Mouse (Mus musculus) ovary, adult 18-20 months (tissue): Measurements from ENCODE around the gene Slc7a5.

ENCODE experiments used
- DNase-seq: peaks from one replicate; pipeline ENCODE4 v3.0.0; 2022; ENCODE audit warnings: low spot score, mixed read lengths

The Slc7a5 gene

DNA sequence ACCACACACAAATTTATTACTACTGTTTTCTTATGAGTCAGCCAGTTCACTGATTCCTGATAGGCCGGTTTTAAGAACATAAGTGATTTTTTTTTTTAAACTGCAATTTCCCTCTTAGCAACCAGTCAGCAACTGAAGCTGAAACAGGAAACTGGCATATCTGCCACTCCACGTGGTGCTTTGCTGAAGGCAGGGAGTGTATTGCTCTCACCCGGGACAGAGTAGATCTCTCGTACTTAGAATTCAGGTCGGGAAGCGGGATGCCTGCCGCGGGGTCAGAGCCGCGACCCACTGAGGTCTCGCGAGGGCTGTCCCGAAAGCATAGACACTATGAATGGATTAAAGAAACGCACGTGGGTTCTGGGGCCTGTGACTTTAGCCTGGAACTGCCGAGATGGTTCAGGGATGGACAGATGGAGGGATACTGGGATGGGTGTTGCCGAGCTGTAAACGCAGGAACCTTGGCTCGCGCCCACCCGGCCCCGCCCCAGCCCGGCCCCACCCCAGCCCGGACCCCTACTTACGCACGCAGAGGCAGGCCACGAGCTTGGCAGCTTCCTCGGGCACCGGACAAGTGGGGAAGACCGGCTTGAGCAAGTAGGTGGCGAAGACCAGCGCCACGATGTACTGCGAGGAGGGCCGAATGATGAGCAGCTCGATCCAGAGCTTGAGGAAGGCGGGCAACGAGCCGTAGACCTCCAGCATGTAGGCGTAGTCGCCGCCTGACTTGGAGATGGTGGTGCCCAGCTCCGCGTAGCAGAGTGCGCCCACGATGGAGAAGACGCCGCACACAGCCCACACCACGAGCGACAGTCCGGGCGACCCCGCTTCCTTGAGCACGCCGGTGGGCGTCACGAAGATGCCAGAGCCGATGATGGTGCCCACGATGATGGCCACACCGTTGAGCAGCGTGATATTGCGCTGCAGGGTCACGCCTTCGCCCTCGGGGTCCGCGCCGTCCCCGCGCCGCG lies 667 bp downstream of the Slc7a5 start:
- DNase-seq: no peak

DNA sequence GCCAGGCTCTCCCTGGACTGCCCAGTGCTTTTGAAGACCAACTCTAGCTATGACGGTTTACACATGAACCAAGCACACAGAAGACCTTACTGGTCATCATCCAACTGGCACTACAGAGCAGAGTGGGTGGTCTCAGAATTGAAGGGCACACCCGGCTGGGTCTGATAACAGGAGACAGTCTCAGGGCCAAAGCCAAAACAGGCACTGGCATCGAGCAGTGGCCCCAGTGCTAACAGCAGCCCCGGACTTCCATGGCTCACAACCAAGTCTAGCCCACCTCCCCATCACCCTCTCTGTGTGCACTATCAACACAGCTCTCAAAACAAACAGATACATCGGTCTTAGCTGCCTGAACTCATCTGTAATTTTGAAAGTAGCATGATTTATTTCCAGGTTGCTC lies 1.6 kb downstream of the Slc7a5 start:
- no peak for DNase-seq

DNA sequence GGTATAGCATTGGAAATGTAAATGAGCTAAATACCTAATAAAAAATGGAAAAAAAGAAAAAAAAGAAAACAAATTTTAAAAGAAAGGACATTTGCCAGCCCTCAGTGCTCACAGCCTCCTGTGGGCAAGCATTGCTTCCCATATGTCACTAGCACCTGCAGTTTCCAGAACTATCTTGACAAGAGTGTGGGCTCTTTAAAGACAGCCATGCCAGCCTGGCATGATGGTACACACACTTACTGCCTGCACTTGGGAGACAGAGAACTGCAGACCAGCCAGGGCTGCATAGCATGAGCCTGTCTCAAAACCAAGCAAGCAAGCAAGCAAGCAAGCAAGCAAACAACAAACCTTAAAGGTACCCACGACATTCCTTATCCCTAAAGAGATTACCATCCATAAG lies 2.1 kb downstream of the Slc7a5 start:
- DNase-seq: no peak

DNA sequence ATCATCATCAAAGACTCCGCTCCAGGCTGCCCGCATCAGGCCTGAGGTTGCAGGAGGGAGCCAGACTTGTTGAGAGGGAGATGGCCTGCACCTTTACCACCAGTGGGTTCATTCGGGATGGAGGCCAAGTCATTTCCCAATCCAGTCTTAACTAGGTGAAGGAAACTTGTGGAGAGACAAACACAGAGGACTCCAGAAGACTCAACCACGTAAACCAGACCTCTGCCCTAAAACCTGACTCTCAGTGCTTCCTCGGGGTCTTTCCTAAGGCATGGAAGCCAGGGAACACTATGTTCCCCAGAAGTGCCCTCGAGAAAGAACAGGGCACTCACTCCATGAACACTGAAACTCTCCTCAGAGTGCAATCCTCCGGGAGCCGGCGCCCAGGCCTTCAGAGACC lies 2.5 kb downstream of the Slc7a5 start:
- DNase-seq: no peak

DNA sequence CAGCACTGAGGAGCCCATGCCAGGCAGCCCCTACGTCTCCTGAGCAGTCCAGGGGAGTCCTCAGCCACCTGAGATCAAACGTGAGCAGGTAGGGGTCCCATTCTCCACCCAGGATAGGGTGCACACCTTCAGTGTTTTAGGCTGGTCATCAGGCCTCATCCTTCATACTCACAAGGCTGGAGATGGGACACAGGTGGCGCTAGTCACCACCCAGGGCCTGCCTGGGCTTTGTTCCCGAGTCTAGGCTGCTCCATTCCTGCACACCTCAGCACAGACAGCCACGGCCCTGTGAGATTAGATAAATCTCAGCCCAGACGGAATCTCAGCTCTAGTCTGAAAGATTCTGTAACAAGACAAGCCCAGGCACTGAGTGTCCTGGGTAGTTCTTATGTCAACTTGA lies 3.5 kb downstream of the Slc7a5 start:
- DNase-seq: no peak

DNA sequence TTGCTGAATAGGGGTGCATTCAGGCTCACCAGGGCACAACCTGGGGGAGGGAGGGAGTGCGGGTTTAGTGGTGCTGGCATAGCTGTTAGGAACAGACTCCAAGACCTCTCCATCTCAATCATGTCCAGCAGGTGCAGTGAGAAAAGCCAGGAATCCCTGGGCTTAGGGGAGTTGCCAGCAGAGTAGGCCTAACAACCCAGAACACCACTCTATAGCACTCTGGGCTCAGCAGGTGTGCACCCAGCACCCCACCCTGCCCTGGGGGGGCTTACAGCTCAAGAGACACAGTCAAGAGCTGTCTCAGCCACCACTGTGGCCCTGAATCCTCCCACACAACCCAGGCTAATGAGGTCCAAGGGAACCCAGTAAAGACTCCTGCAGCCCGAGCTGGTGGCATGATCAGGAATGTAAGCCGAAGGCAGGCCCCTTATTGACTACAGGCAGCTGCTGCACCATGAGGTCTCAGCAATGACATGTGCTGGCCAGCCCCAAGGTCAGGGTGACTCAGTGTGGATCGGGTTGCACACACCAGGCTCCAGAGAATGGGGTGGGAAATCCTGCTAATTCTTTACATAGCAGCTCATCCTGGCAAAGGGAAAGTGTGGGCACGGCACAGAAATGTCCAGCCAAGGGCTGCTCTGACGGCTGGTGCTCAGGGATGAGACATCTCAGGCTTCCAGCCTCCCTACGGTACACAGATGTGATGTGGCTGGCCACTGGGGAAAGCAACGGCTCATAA lies 5.8 kb downstream of the Slc7a5 start:
- peak; percentile 68 for DNase-seq

DNA sequence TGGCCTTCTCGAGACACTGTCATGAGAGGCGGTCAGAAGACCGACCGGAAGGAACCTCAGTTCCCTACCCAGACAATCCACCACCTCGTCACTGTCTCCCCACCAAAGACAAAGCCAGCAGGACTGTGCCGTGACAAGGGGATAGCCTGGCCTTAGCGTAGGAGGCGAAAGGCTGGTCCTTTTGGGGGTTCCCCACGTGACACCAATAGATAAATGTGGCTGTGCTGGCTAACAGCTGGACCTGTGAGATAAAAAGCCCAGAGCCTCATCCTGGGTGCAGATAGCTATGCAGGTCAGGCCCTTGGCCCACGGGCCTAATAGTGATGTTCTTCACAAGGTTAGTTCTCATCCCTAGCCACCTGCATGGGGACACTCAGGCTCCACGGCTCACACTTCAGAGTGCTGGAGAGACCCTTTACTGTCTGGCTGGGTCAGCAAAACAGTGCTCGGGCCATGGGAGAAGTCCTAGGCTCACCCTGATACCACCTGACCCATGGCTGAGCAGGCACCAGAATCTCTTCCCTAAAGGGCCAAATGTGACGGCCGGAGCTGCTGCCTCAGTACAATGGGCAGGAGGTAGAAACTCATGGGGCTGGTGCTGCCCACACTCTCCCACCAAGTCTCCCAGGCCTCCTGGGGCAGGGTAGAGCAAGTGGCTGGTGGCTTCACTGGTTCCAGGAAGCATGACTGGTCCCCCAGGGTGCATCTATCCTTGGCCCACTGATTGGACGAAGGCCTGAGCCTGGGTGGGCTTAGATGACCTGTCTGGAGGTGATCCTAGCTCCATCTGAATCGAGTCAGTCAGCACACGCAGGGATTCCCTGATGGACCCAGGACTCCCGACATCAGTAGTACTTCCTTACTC lies 8.1 kb downstream of the Slc7a5 start:
- no peak for DNase-seq

DNA sequence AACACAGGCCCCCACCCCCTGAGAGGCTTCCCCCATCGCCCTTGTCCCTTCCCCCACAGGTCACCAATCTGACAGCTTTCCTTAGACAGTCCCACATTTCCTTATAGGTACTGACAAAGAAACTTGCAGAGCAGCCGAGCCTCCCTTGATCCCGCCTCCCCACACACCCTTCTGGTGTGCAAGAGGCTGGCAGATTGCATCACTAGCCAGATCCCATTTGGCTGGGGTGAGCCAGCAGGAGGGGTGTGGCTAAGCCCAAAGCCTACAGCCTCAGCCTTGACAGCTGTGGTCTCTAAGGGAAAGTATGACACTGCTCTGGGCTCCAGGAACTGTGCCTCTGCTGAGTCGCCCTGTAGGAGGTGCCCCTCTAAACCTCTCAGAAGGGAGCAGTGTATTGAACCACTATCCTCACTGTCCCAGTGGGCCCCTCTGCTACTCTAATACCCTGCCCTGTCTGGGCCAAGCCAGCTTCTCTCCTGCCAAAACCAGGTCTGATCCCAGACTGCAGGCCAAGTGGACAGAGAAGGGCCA lies 9.0 kb downstream of the Slc7a5 start:
- DNase-seq: peak; percentile 83

DNA sequence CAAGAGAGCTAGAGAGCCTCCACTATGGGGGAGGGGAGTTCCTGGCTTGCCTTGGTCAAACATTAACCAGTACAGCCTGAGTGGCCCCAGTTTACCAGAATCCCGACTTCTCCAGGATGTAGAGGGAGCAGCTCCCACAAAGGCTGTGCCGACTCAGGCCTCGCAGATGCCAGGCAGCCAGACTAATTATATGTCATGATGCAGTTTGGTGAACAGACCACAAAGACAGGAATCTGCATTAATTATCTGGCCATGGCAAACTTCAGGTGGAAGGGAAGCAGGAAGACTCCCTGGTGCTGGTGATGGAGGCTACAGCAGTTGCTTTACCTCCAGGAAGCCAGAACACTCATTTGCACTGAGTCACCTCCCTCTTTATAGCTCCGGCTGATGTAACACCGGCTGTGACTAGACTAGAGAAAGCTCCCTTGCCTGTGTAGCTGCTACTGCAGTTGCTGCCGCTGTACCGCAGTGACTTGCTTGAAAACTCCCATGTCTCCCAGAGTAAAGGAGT lies 9.6 kb downstream of the Slc7a5 start:
- no peak for DNase-seq

DNA sequence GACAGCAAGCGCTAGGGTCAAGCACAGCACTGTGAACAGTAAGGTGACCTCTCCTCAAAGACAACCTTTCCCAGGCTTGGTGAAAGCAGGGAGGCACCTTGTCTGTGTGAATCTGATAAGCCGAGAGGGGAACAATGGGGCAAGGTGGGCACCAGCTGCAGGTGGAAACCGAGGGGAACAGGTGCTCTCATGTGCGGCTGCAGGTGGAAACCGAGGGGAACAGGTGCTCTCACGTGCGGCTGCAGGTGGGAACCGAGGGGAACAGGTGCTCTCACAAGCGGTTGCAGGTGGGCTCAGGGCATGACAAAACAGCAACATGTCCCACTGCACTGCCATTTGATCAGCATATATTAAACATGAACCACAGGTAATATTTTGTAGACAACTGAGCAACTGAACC lies 10.3 kb downstream of the Slc7a5 start:
- no peak for DNase-seq

DNA sequence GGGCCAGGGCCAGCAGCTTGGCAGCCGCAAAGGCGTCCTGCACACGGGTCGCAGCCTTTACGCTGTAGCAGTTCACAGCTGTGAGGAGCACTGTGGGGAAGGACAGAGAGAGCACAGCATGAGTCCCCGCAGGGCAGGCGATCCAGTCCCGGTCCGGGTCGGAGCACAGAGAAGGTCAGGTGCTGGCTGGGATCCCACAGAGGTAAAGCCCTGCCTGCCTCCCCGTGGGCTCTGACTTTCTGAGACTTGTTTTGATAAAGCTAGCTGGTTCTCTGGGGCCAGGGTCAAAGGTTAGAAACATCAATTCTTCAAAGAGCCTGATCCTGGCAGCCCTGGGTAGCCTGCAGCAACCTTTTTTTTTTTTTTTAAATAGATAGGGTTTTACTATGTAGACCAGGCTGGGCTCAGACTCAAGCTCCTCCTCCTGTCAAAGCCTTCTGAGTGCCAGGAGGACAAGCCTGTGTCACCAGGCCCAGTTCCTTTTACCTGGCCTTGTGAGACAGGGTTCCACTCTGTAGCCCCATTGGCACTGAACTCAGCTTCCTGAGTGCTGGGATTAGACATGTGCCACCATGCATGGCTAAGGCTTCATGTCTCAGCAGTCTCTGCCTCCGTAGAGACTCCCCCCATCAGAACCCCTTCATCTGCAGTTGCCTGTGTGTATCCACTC lies 10.9 kb downstream of the Slc7a5 start:
- DNase-seq: no peak

DNA sequence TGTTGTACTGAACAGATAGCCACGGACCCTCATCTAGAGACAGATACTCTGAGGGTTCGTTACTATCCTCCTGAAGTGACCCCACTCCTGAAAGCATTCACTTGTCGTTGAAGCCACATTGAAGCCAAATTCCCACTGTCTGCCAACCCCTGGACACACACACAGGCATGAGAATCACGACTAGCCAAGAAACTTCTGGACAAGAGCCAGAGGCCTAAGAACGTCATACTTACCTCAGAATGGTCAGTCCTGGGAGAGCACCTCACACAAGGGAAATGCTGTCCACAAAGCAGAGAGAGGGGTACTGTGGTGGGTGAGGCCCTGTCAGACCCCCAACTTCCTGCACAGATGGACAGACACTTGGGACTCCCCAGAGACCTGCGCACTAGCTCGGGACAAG lies 11.6 kb downstream of the Slc7a5 start:
- no peak for DNase-seq

DNA sequence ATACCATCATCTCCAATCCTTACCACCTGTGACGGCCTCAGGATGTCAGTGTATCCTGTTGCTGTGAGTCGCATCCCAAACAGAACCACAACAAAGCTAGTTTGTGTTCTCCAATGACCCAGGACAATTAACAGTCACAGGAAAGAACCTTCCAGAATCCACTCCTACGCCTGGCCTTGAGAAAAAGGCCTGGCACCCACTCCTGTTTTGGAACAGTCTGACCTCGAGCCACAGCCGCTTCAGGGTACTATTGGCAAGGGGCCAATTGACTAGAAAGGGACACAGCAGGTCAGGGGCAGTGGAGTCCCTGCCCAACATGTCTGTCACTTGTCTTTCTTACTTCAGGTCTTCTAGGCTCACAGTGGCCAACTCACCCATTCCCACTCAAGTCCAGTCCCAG lies 14.6 kb downstream of the Slc7a5 start:
- peak; percentile 75 for DNase-seq

DNA sequence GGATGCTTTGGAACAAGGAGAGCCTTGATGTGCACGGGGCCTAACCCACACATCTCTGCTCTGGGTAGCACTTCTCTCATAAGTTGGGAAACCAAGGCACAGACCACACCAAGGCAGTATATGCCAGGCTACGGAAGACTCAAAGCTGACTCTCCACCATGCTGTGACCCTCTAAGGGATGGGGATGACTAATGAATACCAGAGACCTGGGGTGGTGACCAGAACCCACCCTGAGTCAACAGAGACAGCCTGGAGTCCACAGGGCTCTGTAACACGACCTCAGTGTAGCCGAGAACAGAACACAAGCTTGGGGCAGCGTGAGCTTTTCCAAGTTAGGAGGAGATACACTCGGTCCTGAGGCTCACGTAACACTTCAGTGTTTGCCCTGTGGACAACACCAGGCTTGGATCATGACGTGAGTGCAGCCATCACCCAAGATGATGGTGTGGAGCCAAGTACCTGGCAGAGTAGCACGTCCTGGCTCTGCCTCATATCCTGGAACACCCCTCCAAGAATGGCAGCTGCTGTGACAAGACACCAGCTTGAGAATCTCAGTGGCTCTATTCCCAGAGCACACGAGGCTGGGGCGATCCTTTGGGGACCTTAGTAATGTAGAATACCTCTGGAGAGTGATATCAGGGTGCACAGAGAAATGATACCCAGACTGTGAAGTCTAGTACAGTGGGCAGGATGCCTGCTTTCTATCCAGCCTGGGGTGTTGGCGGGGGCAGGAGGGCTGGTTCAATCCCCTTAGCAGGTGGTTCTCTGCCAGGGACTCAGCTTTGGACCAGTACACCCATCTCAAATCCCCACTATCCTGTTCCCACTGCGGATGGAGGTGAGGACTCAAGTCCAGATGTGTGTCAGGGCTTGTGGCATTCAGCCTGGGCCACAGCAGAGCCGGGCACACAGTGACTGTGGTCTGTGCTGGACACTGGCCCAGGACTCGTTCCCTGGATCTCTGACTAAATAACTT lies 17.4 kb downstream of the Slc7a5 start:
- no peak for DNase-seq

DNA sequence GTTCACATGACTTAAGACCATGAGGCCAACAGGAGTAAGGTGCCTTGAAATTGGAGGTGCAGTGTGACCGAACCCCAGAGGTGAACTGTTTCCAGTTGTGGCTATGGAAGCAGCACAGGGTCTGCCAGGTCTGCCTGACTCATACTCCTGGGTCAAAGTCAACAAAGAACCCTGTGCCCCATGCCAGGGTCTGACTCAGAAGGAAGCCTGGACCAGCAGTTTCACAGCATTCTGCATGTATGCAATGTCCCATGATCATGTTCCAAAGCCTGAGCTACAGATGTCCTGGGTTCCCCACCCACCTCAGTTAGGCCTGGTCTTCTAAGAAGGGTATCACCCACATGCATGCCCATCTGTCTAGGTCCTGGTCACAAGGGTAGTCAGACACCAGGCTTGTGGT lies 18.2 kb downstream of the Slc7a5 start:
- DNase-seq: no peak

DNA sequence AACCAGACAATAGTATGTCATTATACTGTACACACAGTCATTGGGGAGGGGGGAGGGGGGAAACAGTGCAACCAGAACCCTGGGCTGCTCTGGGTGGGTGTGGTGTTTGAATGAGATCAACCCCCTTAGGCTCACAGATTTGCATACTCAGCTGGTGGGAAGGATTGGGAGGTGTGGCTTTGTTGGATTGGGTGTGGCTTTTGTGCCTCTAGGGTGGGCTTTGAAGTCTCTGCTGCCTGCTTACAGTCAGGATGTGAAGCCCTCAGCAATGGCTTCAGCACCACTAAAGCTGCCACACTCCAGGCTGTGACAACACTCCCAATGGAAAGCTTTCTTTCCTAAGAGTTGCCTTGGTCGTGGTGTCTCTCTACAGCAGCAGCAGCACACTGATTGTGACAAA lies 19.9 kb downstream of the Slc7a5 start:
- DNase-seq: no peak

DNA sequence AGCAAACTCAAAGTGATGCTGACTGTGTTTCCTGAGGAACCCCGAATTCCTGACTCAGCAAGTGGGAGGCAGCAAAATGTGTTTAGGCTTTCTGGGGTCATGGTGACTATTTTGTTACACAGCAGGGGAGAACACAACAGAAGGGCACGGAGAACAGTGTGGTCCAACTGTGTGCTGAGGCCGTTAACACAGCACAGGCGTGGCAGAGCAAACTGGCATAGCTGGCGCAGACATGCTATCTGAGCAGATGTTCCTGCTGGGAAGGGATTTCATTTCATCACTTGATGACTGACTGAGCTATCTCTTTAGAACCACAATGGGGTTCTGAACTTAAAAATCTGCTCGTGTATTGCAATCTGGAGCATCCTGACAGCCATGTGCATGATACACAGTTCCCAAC lies 22.1 kb downstream of the Slc7a5 start:
- DNase-seq: no peak

DNA sequence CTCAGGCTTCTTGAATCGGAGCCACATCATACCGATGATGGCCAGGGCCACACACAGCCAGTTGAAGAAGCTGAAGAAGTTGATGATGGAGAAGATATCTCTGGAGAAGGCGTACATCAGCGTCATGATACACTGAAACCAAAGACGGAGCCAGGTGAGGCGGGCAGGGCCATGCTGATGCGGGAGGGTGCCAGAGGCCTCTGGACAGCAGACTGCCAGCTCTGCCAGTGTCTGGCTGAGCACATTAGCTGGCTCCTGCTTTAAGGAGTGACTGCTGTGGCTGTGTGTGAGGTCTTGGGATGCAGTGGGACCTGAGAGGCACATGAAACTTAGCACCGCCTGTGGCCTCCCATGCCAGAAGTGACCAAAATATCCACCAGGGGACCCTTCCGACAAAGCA lies 22.5 kb downstream of the Slc7a5 start:
- no peak for DNase-seq

DNA sequence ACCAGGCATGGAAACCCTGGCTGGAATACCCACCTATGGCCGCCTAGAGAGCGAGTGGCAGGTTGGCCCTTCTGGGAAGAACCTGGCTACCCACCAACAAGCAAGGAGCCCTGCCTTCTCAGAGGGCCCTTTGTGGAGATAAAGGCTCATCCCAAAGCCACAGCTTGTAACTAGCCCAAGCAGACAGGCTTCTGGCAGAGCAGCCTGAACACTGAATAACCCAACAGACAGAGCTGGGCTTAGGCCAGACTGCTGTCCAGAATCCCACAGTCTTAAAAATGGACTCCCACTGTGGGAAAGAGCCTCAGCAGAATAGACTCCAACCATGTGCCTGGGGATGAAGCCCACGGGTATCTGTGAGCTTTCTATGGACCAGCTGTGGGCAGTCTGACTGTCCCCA lies 23.3 kb downstream of the Slc7a5 start:
- no peak for DNase-seq

DNA sequence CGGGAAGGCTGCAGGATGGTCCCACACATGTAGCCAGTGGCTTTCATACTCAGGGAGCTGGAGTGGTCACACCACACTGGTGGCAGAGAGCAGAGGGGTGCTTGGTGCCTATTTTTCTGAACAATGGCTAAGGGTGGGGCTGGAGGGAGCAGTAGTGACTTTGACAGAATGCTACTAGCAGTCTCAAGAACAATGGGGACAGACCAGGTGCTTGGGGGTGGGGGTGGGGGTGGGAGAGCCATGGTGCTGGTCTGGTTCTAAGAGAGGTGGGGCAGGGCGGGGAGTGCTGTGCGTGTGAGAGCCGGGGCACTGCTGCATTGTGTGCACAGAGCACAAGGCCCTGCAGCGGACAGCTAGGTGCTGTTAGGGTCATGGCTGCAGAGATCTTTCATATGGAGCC lies 25.6 kb downstream of the Slc7a5 start:
- DNase-seq: no peak
